Mouse (Mus musculus) hindbrain, embryonic 12.5 days (tissue): ENCODE measurements at regions not wholly inside any gene's neighbourhood (a gene's known extent, or its start where the extent isn't known, plus 50 kb on each side); places are given as distances from the start of the nearest gene placed in this dataset.
"Not testable (repeated sequence)": the region's sequence is repeated elsewhere in the genome, so short reads cannot be mapped to it uniquely, and the experiment has no call there.

Source experiments
- ATAC-seq: fragments of 200-750 bp; cut with Nextera tagmentation; 2 replicates; pipeline ENCODE4 v1.8.0; 2017; ENCODE audit warnings: moderate TSS enrichment; ENCODE audit not compliant: low FRiP score
- H3K27ac ChIP-seq: fragments of 300-500 bp; sonication (generic); 2 replicates; pipeline ENCODE4 v1.5.1; 2016; ENCODE audit warnings: mild to moderate bottlenecking
- H3K27me3 ChIP-seq: fragments of 300-500 bp; sonication (generic); 2 replicates; pipeline ENCODE4 v1.6.1; 2016; ENCODE audit warnings: mild to moderate bottlenecking
- H3K36me3 ChIP-seq: fragments of 300-500 bp; sonication (generic); 2 replicates; pipeline ENCODE4 v1.6.1; 2016; ENCODE audit warnings: mild to moderate bottlenecking
- H3K4me1 ChIP-seq: fragments of 300-500 bp; sonication (generic); 2 replicates; pipeline ENCODE4 v1.6.1; 2016
- H3K4me2 ChIP-seq: fragments of 300-500 bp; sonication (generic); replicated peaks from 2 replicates; pipeline ENCODE4 v1.6.1; 2016; ENCODE audit warnings: mild to moderate bottlenecking
- H3K4me3 ChIP-seq: fragments of 300-500 bp; sonication (generic); 2 replicates; pipeline ENCODE4 v1.5.1; 2016; ENCODE audit warnings: mild to moderate bottlenecking
- H3K9ac ChIP-seq: fragments of 300-500 bp; sonication (generic); 2 replicates; pipeline ENCODE4 v1.6.1; 2016; ENCODE audit warnings: mild to moderate bottlenecking, moderate library complexity
- H3K9me3 ChIP-seq: fragments of 300-500 bp; sonication (generic); replicated peaks from 2 replicates; pipeline ENCODE4 v1.6.1; 2016; ENCODE audit warnings: mild to moderate bottlenecking
- WGBS: fragments of 180-500 bp; shearing (Covaris S2); methylation state at CpG from one replicate; pipeline ENCODE4 v1.1.7; 2016; 5-methylcytosine and 5-hydroxymethylcytosine counted together

GRCm38 (mm10) chr3:120468887-120469286, 684.6 kb upstream of the Ptbp2 start:
- Histone ChIP-seq H3K9me3 (no peaks in the 10 kb centered on the region), H3K36me3 (no peaks in the 10 kb centered on the region), H3K4me1 (peaks cover 20% of the 10 kb centered on the region), H3K27me3 (no peaks in the 10 kb centered on the region), H3K4me3 (no peak overlapping the region), H3K4me2 (no peak overlapping the region), H3K9ac (no peak overlapping the region), H3K27ac (no peak overlapping the region)
- whole genome bisulfite sequencing: 78% methylated on average over 2 of the region's 2 CpGs
- no peak for ATAC-seq

- no peak for ATAC-seq
Measured at GRCm38 (mm10) chr3:120460717-120461116, 676.5 kb upstream of the Ptbp2 start.

DNA sequence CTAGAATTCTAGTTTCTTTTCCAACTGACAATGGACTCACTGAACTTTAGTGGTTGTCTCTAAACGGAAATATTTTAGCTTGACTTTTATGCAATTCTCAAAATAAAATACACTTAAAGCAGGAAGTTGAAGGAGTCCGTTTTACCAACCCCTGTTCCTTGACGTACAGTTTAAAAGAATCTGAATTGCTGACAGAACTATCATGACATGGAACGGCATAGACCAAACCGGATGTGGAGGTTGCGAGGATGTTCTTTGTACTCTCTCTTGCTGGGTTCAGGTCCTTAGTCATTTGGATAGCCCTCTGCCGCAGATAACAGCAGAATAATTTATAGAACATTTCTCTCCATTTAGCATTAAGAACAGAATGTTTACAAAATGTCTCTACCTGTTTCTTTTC, 673.6 kb upstream of the Ptbp2 start:
- H3K4me2 ChIP-seq: no peak overlapping the region
- no peak overlapping the region for H3K9ac ChIP-seq
- H3K4me3 ChIP-seq: no peak overlapping the region
- H3K9me3 ChIP-seq: no peaks in the 10 kb centered on the region
- no peak for ATAC-seq
- H3K4me1 ChIP-seq: no peaks in the 10 kb centered on the region
- WGBS: 87% methylated on average over 7 of the region's 7 CpGs
- no peaks in the 10 kb centered on the region for H3K36me3 ChIP-seq
- H3K27me3 ChIP-seq: no peaks in the 10 kb centered on the region
- H3K27ac ChIP-seq: no peak overlapping the region

More at GRCm38 (mm10) chr3:120460717-120461116, 676.5 kb upstream of the Ptbp2 start:
- H3K36me3 ChIP-seq: no peaks in the 10 kb centered on the region
- no peaks in the 10 kb centered on the region for H3K9me3 ChIP-seq
- no peaks in the 10 kb centered on the region for H3K4me1 ChIP-seq
- H3K9ac ChIP-seq: no peak overlapping the region
- H3K4me3 ChIP-seq: no peak overlapping the region
- no peak overlapping the region for H3K27ac ChIP-seq
- H3K4me2 ChIP-seq: no peak overlapping the region
- no peaks in the 10 kb centered on the region for H3K27me3 ChIP-seq

- Histone ChIP-seq H3K36me3 (no peaks in the 10 kb centered on the region), H3K9me3 (no peaks in the 10 kb centered on the region), H3K9ac (no peak overlapping the region), H3K4me1 (no peaks in the 10 kb centered on the region), H3K4me3 (no peak overlapping the region), H3K27me3 (no peaks in the 10 kb centered on the region), H3K27ac (no peak overlapping the region), H3K4me2 (no peak overlapping the region)
- WGBS: 81% methylated on average over 4 of the region's 4 CpGs
- ATAC-seq: no peak
Measured at GRCm38 (mm10) chr3:120441127-120441526, 656.9 kb upstream of the Ptbp2 start.

- H3K27me3 ChIP-seq: no peaks in the 10 kb centered on the region
- WGBS: 88% methylated on average over 2 of the region's 2 CpGs
Measured at GRCm38 (mm10) chr3:120430285-120430684, 646.0 kb upstream of the Ptbp2 start.

DNA sequence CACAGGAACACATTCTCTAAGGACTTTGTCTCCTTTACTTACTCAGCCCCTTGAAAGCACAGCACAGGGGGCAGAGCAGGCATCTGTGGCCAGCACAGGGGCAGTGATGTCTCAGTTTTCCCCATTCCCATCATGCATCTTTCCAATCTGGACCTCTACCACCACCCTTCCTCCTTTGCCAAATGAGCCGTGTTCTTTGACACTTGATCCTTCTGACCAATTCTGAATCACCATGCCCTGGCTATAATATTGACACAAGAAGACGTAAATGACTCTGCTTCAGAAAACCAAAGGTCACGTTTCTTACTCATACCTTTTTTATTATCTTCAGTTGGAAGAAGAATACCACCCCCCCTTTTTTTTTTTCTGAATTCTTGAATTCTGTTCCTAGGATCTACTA, 632.4 kb upstream of the Ptbp2 start:
- H3K4me3 ChIP-seq: no peak overlapping the region
- 67% methylated on average over 3 of the region's 3 CpGs for WGBS
- no peak overlapping the region for H3K4me2 ChIP-seq
- no peaks in the 10 kb centered on the region for H3K4me1 ChIP-seq
- H3K27ac ChIP-seq: no peak overlapping the region
- H3K36me3 ChIP-seq: no peaks in the 10 kb centered on the region
- no peak for ATAC-seq
- no peaks in the 10 kb centered on the region for H3K27me3 ChIP-seq
- H3K9ac ChIP-seq: no peak overlapping the region
- no peaks in the 10 kb centered on the region for H3K9me3 ChIP-seq

More at GRCm38 (mm10) chr3:120430285-120430684, 646.0 kb upstream of the Ptbp2 start:
- no peaks in the 10 kb centered on the region for H3K36me3 ChIP-seq
- H3K9me3 ChIP-seq: no peaks in the 10 kb centered on the region
- no peak for ATAC-seq
- no peak overlapping the region for H3K4me3 ChIP-seq
- H3K4me1 ChIP-seq: no peaks in the 10 kb centered on the region
- H3K9ac ChIP-seq: no peak overlapping the region
- no peak overlapping the region for H3K4me2 ChIP-seq
- H3K27ac ChIP-seq: no peak overlapping the region

GRCm38 (mm10) chr3:120375688-120376289, 591.5 kb upstream of the Ptbp2 start:
- ATAC-seq: no peak

GRCm38 (mm10) chr3:120342747-120343377, 558.6 kb upstream of the Ptbp2 start:
- H3K4me3 ChIP-seq: no peak overlapping the region
- H3K4me1 ChIP-seq: no peaks in the 10 kb centered on the region
- H3K9me3 ChIP-seq: no peaks in the 10 kb centered on the region
- no peak overlapping the region for H3K4me2 ChIP-seq
- 79% methylated on average over 4 of the region's 4 CpGs for WGBS
- H3K27ac ChIP-seq: no peak overlapping the region
- H3K27me3 ChIP-seq: no peaks in the 10 kb centered on the region
- H3K36me3 ChIP-seq: no peaks in the 10 kb centered on the region
- no peak overlapping the region for H3K9ac ChIP-seq
- no peak for ATAC-seq

More at GRCm38 (mm10) chr3:120375688-120376289, 591.5 kb upstream of the Ptbp2 start:
- no peaks in the 10 kb centered on the region for H3K36me3 ChIP-seq
- H3K4me2 ChIP-seq: no peak overlapping the region
- no peaks in the 10 kb centered on the region for H3K4me1 ChIP-seq
- H3K9me3 ChIP-seq: no peaks in the 10 kb centered on the region
- WGBS: 30% methylated on average over 6 of the region's 6 CpGs
- no peak overlapping the region for H3K4me3 ChIP-seq
- H3K27me3 ChIP-seq: no peaks in the 10 kb centered on the region
- H3K27ac ChIP-seq: no peak overlapping the region
- H3K9ac ChIP-seq: no peak overlapping the region

- no peaks in the 10 kb centered on the region for H3K36me3 ChIP-seq
- H3K4me2 ChIP-seq: no peak overlapping the region
- H3K9ac ChIP-seq: no peak overlapping the region
- H3K27me3 ChIP-seq: no peaks in the 10 kb centered on the region
- 65% methylated on average over 2 of the region's 2 CpGs for WGBS
- H3K9me3 ChIP-seq: no peaks in the 10 kb centered on the region
- H3K4me3 ChIP-seq: no peak overlapping the region
- no peaks in the 10 kb centered on the region for H3K4me1 ChIP-seq
- ATAC-seq: no peak
- H3K27ac ChIP-seq: no peak overlapping the region
Measured at GRCm38 (mm10) chr3:120341882-120342281, 557.6 kb upstream of the Ptbp2 start.

GRCm38 (mm10) chr3:120335843-120336585, 551.7 kb upstream of the Ptbp2 start:
- H3K9me3 ChIP-seq: no peaks in the 10 kb centered on the region
- H3K9ac ChIP-seq: no peak overlapping the region
- 73% methylated on average over 7 of the region's 7 CpGs for WGBS
- H3K4me1 ChIP-seq: no peaks in the 10 kb centered on the region
- no peak overlapping the region for H3K4me3 ChIP-seq
- no peaks in the 10 kb centered on the region for H3K27me3 ChIP-seq
- no peak for ATAC-seq
- H3K27ac ChIP-seq: no peak overlapping the region
- H3K4me2 ChIP-seq: no peak overlapping the region
- no peaks in the 10 kb centered on the region for H3K36me3 ChIP-seq

DNA sequence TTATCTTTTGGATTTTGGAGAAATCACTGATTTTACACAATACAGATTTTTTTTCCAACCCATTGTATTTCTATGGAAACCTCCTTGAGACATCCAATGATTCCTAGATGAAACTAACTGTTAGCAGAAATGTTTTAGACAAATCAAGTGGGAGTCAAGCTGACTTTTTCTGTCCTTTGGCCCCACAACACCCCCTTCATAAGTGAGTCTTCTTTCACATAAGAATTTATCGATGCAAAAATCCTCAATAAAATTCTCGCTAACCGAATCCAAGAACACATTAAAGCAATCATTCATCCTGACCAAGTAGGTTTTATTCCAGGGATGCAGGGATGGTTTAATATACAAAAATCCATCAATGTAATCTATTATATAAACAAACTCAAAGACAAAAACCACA, 522.8 kb upstream of the Ptbp2 start:
- ATAC-seq, H3K4me3 ChIP-seq, H3K4me1 ChIP-seq, H3K4me2 ChIP-seq, H3K9ac ChIP-seq, H3K27ac ChIP-seq, H3K27me3 ChIP-seq, H3K36me3 ChIP-seq, H3K9me3 ChIP-seq: not testable (repeated sequence)
- WGBS: 97% methylated on average over 3 of the region's 3 CpGs

GRCm38 (mm10) chr3:120305608-120306007, 521.3 kb upstream of the Ptbp2 start:
- H3K4me2 ChIP-seq: no peak overlapping the region
- no peaks in the 10 kb centered on the region for H3K27me3 ChIP-seq
- no peaks in the 10 kb centered on the region for H3K9me3 ChIP-seq
- no peaks in the 10 kb centered on the region for H3K36me3 ChIP-seq
- H3K27ac ChIP-seq: no peak overlapping the region
- H3K4me1 ChIP-seq: no peaks in the 10 kb centered on the region
- ATAC-seq: 0 out of 2 replicates have a peak, but pooled peaks have one; percentile 64
- no peak overlapping the region for H3K9ac ChIP-seq
- no peak overlapping the region for H3K4me3 ChIP-seq
- WGBS: 42% methylated on average over 8 of the region's 8 CpGs
